Mouse (Mus musculus) forebrain, embryonic 16.5 days (tissue): ENCODE results near the gene Ttc27. TPM values are rescaled to one million over a fixed set of nuclear protein-coding genes. Genes with fewer than 3 reads are reported as not detected.

ENCODE experiments used
- ATAC-seq: fragments of 200-750 bp; cut with Nextera tagmentation; 2 replicates; pipeline ENCODE4 v1.8.0; 2017; ENCODE audit warnings: mild to moderate bottlenecking, moderate library complexity
- H3K27ac ChIP-seq: fragments of 300-500 bp; sonication (generic); 2 replicates; pipeline ENCODE4 v1.5.1; 2014; ENCODE audit warnings: low read length, control low read depth
- H3K27me3 ChIP-seq: fragments of 300-500 bp; sonication (generic); replicated peaks from 2 replicates; pipeline ENCODE4 v1.6.1; 2014; ENCODE audit warnings: low read length; ENCODE audit not compliant: control insufficient read depth, insufficient read depth
- H3K36me3 ChIP-seq: fragments of 300-500 bp; sonication (generic); 2 replicates; pipeline ENCODE4 v1.6.1; 2014; ENCODE audit not compliant: control insufficient read depth, insufficient read depth
- H3K4me1 ChIP-seq: fragments of 300-500 bp; sonication (generic); replicated peaks from 2 replicates; pipeline ENCODE4 v1.6.1; 2014; ENCODE audit warnings: low read length; ENCODE audit not compliant: control insufficient read depth, insufficient read depth
- H3K4me2 ChIP-seq: fragments of 300-500 bp; sonication (generic); 2 replicates; pipeline ENCODE4 v1.6.1; 2014; ENCODE audit warnings: mild to moderate bottlenecking, low read length, control low read depth
- H3K4me3 ChIP-seq: fragments of 300-500 bp; sonication (generic); replicated peaks from 2 replicates; pipeline ENCODE4 v1.5.1; 2014; ENCODE audit warnings: mild to moderate bottlenecking, low read length, control low read depth
- H3K9ac ChIP-seq: fragments of 300-500 bp; sonication (generic); replicated peaks from 2 replicates; pipeline ENCODE4 v1.6.1; 2014; ENCODE audit warnings: low read depth, low read length, control low read depth
- H3K9me3 ChIP-seq: fragments of 300-500 bp; sonication (generic); 2 replicates; pipeline ENCODE4 v1.6.1; 2016; ENCODE audit warnings: low read length; ENCODE audit not compliant: control insufficient read depth
- WGBS: fragments of 180-500 bp; shearing (Covaris S2); extraction: QIAGEN DNeasy Blood & Tissue Kit; methylation state at CpG from one replicate; pipeline ENCODE4 v1.1.7; 2014; 5-methylcytosine and 5-hydroxymethylcytosine counted together
- polyA plus RNA-seq: library from polyadenylated mRNA; unstranded; fragments of >200 nt; fragmentation: Nextera tagmentation; extraction: Ambion mirVana; gene quantifications from 2 replicates; pipeline ENCODE4 v1.2.1, GENCODE M21; 2015

Ttc27 gene
- polyA plus RNA-seq, 1 experiment from 2014 or later: 17.9 TPM

DNA sequence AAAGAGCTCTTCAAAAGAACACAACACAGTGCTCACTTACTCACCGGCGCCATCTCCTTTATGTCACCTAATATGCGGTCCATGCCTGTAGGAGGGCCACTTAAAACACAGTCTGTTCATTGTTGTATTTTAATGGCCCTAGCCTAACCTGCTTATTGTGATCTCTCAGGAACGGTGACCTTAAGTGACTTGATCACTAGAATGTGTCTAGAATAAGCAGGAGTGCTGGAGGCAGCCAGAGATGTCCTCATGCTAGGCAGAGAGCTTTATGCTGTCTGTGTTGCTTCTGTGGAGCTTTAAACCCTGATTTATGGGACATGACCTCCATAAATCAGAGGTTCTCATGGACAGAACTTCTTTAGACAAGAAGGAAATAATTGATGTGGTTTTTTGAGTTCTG is 62.6 kb downstream of the Ttc27 start:
- no peak overlapping the region for H3K4me3 ChIP-seq
- H3K4me2 ChIP-seq: no peak overlapping the region
- H3K4me1 ChIP-seq: no peaks in the 10 kb centered on the region
- no peak overlapping the region for H3K27ac ChIP-seq
- H3K36me3 ChIP-seq: no peaks in the 10 kb centered on the region
- no peak for ATAC-seq
- WGBS: 78% methylated on average over 4 of the region's 4 CpGs
- no peak overlapping the region for H3K9ac ChIP-seq
- H3K27me3 ChIP-seq: no peaks in the 10 kb centered on the region
- no peaks in the 10 kb centered on the region for H3K9me3 ChIP-seq

DNA sequence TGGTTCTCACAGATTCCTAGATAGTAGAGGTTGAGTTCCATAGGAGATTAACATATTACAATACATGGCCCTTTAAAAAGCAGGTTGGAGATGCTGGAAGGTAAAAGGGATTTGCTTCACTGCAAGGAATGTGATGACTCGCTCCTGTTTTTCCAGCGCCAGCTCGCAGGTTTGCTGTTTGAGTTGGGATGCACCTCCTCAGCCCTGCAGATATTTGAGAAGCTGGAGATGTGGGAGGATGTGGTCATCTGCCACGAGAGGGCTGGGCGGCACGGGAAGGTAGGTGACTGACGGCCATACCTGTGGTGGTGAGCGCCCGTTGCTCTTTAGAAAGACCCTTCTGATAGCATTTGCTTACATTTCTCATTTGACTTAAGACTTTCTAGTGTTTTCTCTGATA is 63.1 kb downstream of the Ttc27 start:
- Histone ChIP-seq H3K27ac (no peak overlapping the region), H3K9me3 (no peaks in the 10 kb centered on the region), H3K36me3 (no peaks in the 10 kb centered on the region), H3K4me1 (no peaks in the 10 kb centered on the region), H3K27me3 (no peaks in the 10 kb centered on the region), H3K9ac (no peak overlapping the region), H3K4me3 (no peak overlapping the region), H3K4me2 (no peak overlapping the region)
- WGBS: 96% methylated on average over 9 of the region's 9 CpGs
- ATAC-seq: no peak

DNA sequence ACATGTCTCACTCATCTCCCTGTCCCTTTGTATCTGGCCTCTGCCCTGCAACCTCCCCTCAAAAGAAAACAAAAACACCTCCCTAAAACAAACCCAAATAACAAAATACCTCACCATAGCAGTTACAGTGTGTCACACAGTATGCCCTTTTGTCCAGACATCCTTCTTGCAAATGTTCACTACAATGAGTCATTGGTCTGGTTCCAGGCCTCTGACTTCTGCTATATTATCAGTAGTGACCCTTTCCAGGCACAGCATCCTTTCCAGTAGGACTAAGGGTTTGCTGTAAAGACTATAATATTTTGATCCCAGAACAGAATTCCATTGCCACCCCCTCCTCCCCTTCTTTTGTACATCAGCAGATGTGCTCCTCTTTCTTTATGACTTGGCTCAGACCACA is 64.4 kb downstream of the Ttc27 start:
- Histone ChIP-seq H3K4me1 (no peaks in the 10 kb centered on the region), H3K27ac (no peak overlapping the region), H3K4me2 (no peak overlapping the region), H3K9me3 (no peaks in the 10 kb centered on the region), H3K36me3 (no peaks in the 10 kb centered on the region), H3K27me3 (no peaks in the 10 kb centered on the region), H3K4me3 (no peak overlapping the region), H3K9ac (no peak overlapping the region)
- no peak for ATAC-seq

DNA sequence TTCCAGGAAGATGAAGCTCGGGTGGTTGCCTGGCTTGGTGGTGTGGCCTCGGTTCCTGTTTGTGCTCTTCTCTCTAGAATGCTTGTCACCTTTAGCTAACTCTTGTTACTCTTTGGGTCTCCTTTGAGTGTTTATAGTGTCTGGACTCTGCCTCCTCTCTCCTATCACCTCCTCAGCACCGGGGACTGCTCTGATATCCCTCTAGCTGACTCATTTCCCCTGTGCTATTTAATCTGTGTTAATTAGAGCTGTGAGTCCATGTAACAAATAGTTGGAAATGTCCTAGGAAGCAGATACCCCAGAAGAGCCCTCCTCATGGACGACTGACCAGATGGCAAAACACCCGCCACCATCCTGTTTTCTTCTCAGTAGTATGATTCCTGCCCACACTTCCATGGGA is 68.1 kb downstream of the Ttc27 start:
- no peak overlapping the region for H3K4me2 ChIP-seq
- no peak overlapping the region for H3K9ac ChIP-seq
- no peak overlapping the region for H3K27ac ChIP-seq
- H3K4me1 ChIP-seq: no peaks in the 10 kb centered on the region
- H3K27me3 ChIP-seq: no peaks in the 10 kb centered on the region
- WGBS: 91% methylated on average over 5 of the region's 5 CpGs
- H3K4me3 ChIP-seq: no peak overlapping the region
- no peaks in the 10 kb centered on the region for H3K9me3 ChIP-seq
- no peaks in the 10 kb centered on the region for H3K36me3 ChIP-seq
- no peak for ATAC-seq

DNA sequence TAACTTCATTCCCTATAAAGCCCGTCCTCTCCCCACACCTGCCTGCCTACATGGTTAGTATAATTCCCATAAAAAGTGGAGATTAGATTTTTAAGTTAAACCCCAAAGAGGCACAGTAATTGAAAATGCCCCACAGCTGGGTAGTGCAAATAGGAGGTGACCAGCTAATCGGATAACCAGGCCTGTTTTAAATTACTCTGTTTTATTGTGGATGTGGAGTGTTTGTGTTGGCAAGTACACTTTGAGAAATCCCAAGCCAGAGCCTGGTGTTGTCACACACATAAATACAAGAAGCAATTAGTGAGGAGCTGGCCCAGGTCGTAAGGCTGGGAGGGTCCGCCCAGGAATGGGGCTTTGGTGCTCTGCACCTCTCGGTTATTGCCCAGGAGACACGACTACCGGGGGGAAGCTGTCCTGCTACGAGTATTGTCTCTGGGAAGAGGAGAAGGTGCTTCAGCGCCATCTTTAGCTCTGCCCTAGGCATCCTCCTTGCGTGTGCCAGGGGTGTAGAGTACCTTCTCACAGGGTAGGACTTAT is 68.7 kb downstream of the Ttc27 start:
- Histone ChIP-seq H3K27me3 (no peaks in the 10 kb centered on the region), H3K9ac (no peak overlapping the region), H3K4me2 (no peak overlapping the region), H3K27ac (no peak overlapping the region), H3K4me1 (no peaks in the 10 kb centered on the region), H3K9me3 (no peaks in the 10 kb centered on the region), H3K36me3 (no peaks in the 10 kb centered on the region), H3K4me3 (no peak overlapping the region)
- 84% methylated on average over 10 of the region's 10 CpGs for WGBS
- no peak for ATAC-seq

DNA sequence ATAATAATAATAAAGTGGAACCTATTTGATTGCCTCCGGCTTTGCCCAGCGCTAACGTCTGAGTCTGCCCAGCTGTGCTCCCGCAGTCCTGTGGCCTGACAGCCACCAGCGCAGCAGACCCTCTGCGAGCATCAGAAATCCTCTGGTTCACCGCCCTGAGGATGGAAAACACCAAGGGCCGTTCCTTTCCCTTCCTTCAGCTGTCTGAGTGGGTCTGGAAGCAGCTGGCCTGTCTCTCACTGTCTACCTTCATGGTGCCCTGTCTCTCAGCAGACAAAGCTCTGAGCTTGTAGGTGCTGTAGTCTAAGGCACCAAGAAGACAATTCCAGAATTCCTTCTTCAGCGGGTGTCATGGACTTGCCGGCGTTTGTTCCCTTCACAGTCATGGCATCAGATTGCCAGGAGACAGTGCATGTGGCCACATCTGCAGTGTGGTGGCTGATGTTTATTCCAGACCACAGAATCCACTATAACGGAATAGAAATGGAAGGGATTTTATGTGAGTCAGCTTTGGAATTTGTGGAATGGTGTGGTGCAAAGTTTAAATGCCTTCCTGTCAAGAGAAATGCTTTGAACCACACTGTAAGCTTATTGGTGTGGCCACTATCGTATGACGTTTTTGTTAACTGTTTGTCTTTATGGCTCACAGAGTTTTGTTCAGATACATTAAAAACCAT is 78.6 kb downstream of the Ttc27 start:
- H3K27me3 ChIP-seq: no peaks in the 10 kb centered on the region
- H3K9ac ChIP-seq: no peak overlapping the region
- no peak overlapping the region for H3K27ac ChIP-seq
- WGBS: 91% methylated on average over 14 of the region's 14 CpGs
- no peaks in the 10 kb centered on the region for H3K36me3 ChIP-seq
- ATAC-seq: no peak
- H3K4me3 ChIP-seq: no peak overlapping the region
- H3K4me1 ChIP-seq: no peaks in the 10 kb centered on the region
- H3K4me2 ChIP-seq: no peak overlapping the region
- no peaks in the 10 kb centered on the region for H3K9me3 ChIP-seq

DNA sequence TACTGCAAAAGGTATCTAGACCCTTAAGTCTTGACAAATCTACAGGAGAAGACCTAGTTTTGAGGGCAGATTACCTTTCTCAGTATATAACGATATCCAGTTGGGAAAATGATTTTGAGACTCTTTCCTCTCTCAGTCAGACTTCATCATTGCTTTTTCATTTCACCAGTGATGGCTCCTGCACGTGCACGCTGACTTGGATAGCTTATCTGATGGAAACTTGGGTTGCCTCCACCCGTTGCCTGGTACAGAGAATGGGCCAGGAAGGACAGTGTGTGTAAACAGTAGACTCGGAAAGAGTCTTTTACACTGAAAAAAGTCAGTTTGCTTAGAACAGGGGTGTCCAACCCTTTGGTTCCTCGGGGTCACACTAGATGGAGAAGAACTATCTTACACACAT is 82.3 kb downstream of the Ttc27 start:
- Histone ChIP-seq H3K9me3 (no peaks in the 10 kb centered on the region), H3K4me1 (no peaks in the 10 kb centered on the region), H3K27ac (no peak overlapping the region), H3K4me3 (no peak overlapping the region), H3K27me3 (no peaks in the 10 kb centered on the region), H3K4me2 (no peak overlapping the region), H3K36me3 (no peaks in the 10 kb centered on the region), H3K9ac (no peak overlapping the region)
- ATAC-seq: no peak
- 96% methylated on average over 6 of the region's 6 CpGs for WGBS

DNA sequence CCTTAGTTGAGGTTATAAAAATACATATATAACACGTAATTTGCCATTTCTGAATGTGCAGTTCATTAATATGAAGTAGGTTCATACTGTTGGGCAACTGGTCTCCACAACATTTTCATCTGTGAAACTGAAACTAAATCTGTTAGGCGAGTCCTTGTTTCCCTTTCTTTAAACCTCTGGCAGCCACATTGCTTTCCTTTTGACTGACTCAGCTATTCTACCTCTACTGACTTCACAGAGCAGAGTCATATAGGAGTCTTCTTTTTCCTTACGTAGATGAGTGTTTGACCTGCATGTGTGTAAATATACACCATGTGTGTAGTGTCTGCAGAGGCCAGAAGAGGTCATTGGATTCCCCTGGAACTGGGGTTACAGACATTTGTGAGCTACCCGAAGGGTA is 85.2 kb downstream of the Ttc27 start:
- no peak for ATAC-seq
- WGBS: 89% methylated on average over 4 of the region's 4 CpGs

DNA sequence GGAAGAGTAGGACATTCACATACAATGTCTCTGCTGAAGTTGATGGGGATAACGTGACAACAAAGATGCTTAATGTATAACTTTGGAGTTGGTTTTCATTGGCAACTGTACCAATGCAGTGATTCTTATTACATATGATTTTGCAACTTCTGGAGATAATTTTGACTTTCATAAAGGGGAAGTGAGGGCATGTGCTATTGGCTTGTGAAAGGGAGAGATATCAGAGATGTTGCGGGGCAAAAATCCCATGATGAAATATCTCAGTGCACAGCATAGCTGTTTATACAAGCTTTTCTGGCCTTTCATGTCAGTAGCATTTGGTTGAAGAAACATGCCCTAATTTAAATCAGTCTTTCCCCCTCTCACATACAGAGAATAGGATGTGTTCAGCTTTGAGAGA is 86.3 kb downstream of the Ttc27 start:
- Histone ChIP-seq H3K9me3 (no peaks in the 10 kb centered on the region), H3K27ac (no peak overlapping the region), H3K36me3 (no peaks in the 10 kb centered on the region), H3K4me3 (no peak overlapping the region), H3K27me3 (no peaks in the 10 kb centered on the region), H3K4me2 (no peak overlapping the region), H3K4me1 (0 out of 2 replicates have a peak, but pooled peaks cover 3% of the 10 kb centered on the region), H3K9ac (no peak overlapping the region)
- no peak for ATAC-seq
- WGBS: 95% methylated on average over 2 of the region's 2 CpGs

More for the DNA sequence above, 85.2 kb downstream of the Ttc27 start:
- no peak overlapping the region for H3K27ac ChIP-seq
- H3K36me3 ChIP-seq: no peaks in the 10 kb centered on the region
- 0 out of 2 replicates have a peak, but pooled peaks cover 2% of the 10 kb centered on the region for H3K4me1 ChIP-seq
- no peak overlapping the region for H3K9ac ChIP-seq
- H3K27me3 ChIP-seq: no peaks in the 10 kb centered on the region
- no peak overlapping the region for H3K4me3 ChIP-seq
- no peak overlapping the region for H3K4me2 ChIP-seq
- H3K9me3 ChIP-seq: no peaks in the 10 kb centered on the region
